Mouse (Mus musculus): ENCODE measurements around the gene Defb28. TPM values are rescaled to one million over a fixed set of nuclear protein-coding genes. Genes with fewer than 3 reads are reported as not detected.

Gene Defb28
- not detected for total RNA-seq (2021)
- long read RNA-seq, experiment 1 = 0 reads
- long read RNA-seq, experiment 2, partial matches to known transcripts = 0 of 1 reads
- long read RNA-seq, experiment 2, other reads (novel, unspliced or antisense) = 1 of 1 reads

GRCm38 (mm10) chr2:152517981-152518380 is at the start of gene Defb28:
Gene Defb28, plus strand, starts transcription at chr2:152518255.
- no peak for DNase-seq (ENCODE audit: low spot score in 2 of 2)
- intact Hi-C loops (cut with DNase I) = no loop called here

GRCm38 (mm10) chr2:152470973-152471372 is 47.1 kb upstream of the Defb28 start:
- peak; percentile 50 to 78 for DNase-seq (ENCODE audit: low spot score in 2 of 2)
- intact Hi-C loops (cut with DNase I) = loop anchor here (1.0 kb wide), 1 partner anchor 73 kb away; no protein-coding TSS in a partner anchor

- intact Hi-C loops (cut with DNase I) = no loop called here
- DNase-seq (ENCODE audit: low spot score in 2 of 2) = no peak
Observed at GRCm38 (mm10) chr2:152472434-152472833, 45.6 kb upstream of the Defb28 start.

GRCm38 (mm10) chr2:152476763-152477162 is 41.3 kb upstream of the Defb28 start, which contains the start of gene Defb20:
Gene Defb20, plus strand, starts transcription at chr2:152477063.
- no peak for DNase-seq (ENCODE audit: low spot score in 2 of 2)
- intact Hi-C loops (cut with DNase I) = no loop called here

GRCm38 (mm10) chr2:152480881-152481280 is 37.2 kb upstream of the Defb28 start:
- intact Hi-C loops (cut with DNase I) = no loop called here
- no peak for DNase-seq (ENCODE audit: low spot score in 2 of 2)

GRCm38 (mm10) chr2:152481726-152482125 is 36.3 kb upstream of the Defb28 start:
- intact Hi-C loops (cut with DNase I) = no loop called here
- no peak for DNase-seq (ENCODE audit: low spot score in 2 of 2)

- intact Hi-C loops (cut with DNase I) = no loop called here
- DNase-seq (ENCODE audit: low spot score in 2 of 2) = no peak
Observed at GRCm38 (mm10) chr2:152487024-152487423, 31.0 kb upstream of the Defb28 start.

- no peak for DNase-seq (ENCODE audit: low spot score in 2 of 2)
- intact Hi-C loops (cut with DNase I) = no loop called here
Observed at GRCm38 (mm10) chr2:152490038-152490437, 28.0 kb upstream of the Defb28 start, which contains the start of gene Defb22. Gene Defb22, minus strand, starts transcription at chr2:152490138.

- DNase-seq (ENCODE audit: low spot score in 2 of 2) = no peak
- intact Hi-C loops (cut with DNase I) = no loop called here
Observed at GRCm38 (mm10) chr2:152493151-152493550, 24.9 kb upstream of the Defb28 start.

GRCm38 (mm10) chr2:152498020-152498419 is 20.0 kb upstream of the Defb28 start:
- DNase-seq (ENCODE audit: low spot score in 2 of 2) = no peak
- intact Hi-C loops (cut with DNase I) = no loop called here

GRCm38 (mm10) chr2:152500204-152500862 is 17.7 kb upstream of the Defb28 start:
- DNase-seq (ENCODE audit: low spot score in 2 of 2) = peak in 1 of 2 experiments; percentile 18
- intact Hi-C loops (cut with DNase I) = no loop called here

- no peak for DNase-seq (ENCODE audit: low spot score in 2 of 2)
- intact Hi-C loops (cut with DNase I) = no loop called here
Observed at GRCm38 (mm10) chr2:152500863-152501229, 17.2 kb upstream of the Defb28 start.

GRCm38 (mm10) chr2:152503950-152504349 is 14.1 kb upstream of the Defb28 start:
- no peak for DNase-seq (ENCODE audit: low spot score in 2 of 2)
- intact Hi-C loops (cut with DNase I) = no loop called here

- intact Hi-C loops (cut with DNase I) = no loop called here
Observed at GRCm38 (mm10) chr2:152511592-152511991, 6.5 kb upstream of the Defb28 start, which contains the start of gene Defb26. Gene Defb26, minus strand, starts transcription at chr2:152511692.

GRCm38 (mm10) chr2:152516084-152516483 is 2.0 kb upstream of the Defb28 start:
- intact Hi-C loops (cut with DNase I) = no loop called here
- DNase-seq (ENCODE audit: low spot score in 2 of 2) = no peak

More at GRCm38 (mm10) chr2:152511592-152511991, 6.5 kb upstream of the Defb28 start, which contains the start of gene Defb26:
- DNase-seq (ENCODE audit: low spot score in 2 of 2) = no peak

GRCm38 (mm10) chr2:152539944-152540710 is 22.1 kb downstream of the Defb28 start, which contains the start of gene Defb29:
Gene Defb29, minus strand, starts transcription at chr2:152540098.
- no peak for DNase-seq (ENCODE audit: low spot score in 2 of 2)
- intact Hi-C loops (cut with DNase I) = loop anchor here (5.0 kb wide), 1 partner anchor 88 kb away; no protein-coding TSS in a partner anchor

GRCm38 (mm10) chr2:152541979-152542378 is 23.9 kb downstream of the Defb28 start:
- intact Hi-C loops (cut with DNase I) = loop anchor here (5.0 kb wide), 1 partner anchor 90 kb away; no protein-coding TSS in a partner anchor
- no peak for DNase-seq (ENCODE audit: low spot score in 2 of 2)

GRCm38 (mm10) chr2:152542897-152543296 is 24.8 kb downstream of the Defb28 start:
- intact Hi-C loops (cut with DNase I) = loop anchor here (5.0 kb wide), 1 partner anchor 91 kb away; no protein-coding TSS in a partner anchor
- DNase-seq (ENCODE audit: low spot score in 2 of 2) = no peak

- intact Hi-C loops (cut with DNase I) = loop anchor here (5.0 kb wide), 1 partner anchor 91 kb away; no protein-coding TSS in a partner anchor
- no peak for DNase-seq (ENCODE audit: low spot score in 2 of 2)
Observed at GRCm38 (mm10) chr2:152543478-152543877, 25.4 kb downstream of the Defb28 start.

- intact Hi-C loops (cut with DNase I) = loop anchor here (1.0 to 5.0 kb wide), 2 partner anchors 74 to 92 kb away; no protein-coding TSS in a partner anchor
- peak; percentile 77 to 86 for DNase-seq (ENCODE audit: low spot score in 2 of 2)
Observed at GRCm38 (mm10) chr2:152544691-152545090, 26.6 kb downstream of the Defb28 start.

All from left cerebral cortex, postnatal 14 days (tissue).